Mouse (Mus musculus) spleen, postnatal 14 days (tissue): ENCODE results near the gene Cers2.

ENCODE experiments used
- DNase-seq, 2 experiments: peaks; one replicate each; pipeline ENCODE4 v3.0.0; 2021 to 2022; ENCODE audit warnings: low spot score in 2 of 2

The Cers2 gene

DNA sequence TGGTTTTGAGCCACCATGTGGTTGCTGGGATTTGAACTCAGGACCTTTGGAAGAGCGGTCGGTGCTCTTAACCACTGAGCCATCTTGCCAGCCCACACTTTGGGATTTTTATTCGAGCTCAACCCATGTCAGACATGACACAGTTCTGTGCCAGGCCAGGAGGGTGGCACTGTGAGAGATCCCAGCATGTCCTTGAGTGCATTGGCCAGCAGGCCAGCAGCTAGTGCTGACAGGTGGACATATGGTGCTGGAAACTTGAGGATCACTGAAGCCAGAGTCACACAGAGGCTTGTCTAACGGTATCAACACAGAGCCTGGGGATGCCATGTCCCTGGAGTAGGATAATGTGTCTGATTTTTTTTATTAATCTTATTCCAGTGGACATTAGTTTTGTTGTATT lies 25.2 kb upstream of the Cers2 start:
- DNase-seq, result no peak

DNA sequence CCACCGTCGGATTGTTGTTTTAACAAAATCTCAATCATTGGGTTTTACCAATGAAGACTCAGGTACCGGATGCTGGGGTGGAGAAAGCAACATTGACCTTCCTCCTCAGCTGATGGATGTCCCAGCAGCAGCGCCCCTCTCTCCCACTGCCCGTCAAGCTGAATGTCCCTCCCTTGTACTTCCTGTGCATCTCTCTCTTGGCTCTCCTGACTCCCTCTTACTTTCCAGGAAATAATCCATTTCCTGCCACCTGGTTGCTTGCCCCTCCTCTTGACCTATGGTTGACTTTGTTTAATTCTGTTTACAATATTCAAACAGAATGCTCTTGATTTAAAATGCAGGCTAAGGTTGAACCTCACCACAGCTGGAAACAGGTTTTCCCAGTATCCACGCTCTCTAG lies 24.4 kb upstream of the Cers2 start:
- no peak for DNase-seq

DNA sequence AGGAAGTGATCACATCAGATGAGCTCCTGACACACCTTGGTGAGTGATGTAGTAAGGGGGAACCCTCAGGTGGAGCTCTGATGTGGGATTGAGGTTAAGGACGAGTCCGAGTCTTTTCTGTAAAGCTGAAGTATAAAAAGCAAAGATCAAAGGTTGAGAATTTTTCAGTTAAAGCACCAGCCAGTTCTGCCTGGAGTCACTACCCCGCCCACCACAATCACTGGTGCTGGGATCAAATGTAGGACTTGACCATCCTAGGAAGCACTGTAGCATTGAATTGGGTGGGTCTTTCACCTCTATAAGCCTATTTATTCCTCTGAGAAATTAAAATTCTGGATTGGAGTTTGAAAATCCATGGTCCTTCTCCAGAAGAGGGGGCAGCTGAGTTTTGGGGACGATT lies 23.6 kb upstream of the Cers2 start:
- no peak for DNase-seq

DNA sequence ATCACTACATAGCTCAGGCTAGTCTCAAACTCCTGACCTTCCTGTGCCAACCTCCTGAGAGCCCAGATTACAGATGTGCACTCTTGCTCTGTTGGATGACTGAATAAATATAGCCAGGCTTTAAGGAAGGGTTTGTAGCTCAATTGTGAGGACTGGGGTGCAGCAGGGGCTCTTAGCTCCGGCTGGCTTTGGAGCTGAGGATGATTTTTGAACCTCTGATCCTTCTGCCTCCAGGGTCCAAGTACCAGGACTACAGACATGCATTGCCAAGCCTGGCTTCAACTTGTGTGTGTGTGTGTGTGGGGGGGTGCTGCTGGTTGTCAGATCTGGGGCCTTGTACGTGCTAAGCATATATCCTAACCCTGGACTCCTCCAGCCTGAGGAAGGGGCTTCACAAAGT lies 21.7 kb upstream of the Cers2 start:
- DNase-seq, result no peak

DNA sequence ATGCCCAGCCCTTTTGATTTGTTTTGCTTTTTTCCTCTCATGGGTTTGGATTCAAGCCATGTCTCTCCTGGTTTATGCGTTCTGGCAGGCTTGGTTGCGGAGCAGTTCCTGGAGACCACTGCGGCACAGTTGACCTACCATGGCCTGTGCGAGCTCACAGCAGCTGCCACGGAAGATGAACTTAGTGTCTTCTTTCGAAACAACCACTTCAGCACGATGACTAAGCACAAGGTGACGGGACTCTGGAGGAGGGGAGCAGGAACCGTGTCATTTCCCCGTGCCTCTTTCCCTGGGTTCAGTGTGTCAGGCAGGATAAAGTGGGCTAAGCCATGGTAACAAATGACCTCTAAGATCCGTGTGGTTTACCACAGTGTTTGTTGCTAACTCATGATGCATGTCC lies 21.1 kb upstream of the Cers2 start:
- no peak for DNase-seq

DNA sequence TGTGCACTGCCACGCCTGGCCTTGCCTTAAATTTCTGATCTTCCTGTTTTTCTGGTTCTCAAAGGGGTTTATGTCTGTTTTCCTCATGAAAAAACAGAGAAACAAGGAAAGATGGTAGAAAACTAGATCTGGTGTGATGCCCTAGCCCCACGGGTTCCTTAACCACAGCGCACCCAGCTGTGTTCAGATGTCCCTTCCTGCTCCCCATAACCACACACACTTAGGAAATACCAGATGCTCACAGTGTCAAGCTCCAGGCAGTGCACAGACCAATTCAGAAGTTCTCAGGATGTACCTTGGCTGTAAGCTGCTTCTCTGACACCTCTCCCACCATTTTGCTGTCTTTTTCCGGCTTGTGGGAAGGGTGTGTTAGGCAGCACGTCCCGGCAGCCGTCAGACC lies 20.3 kb upstream of the Cers2 start:
- no peak for DNase-seq

DNA sequence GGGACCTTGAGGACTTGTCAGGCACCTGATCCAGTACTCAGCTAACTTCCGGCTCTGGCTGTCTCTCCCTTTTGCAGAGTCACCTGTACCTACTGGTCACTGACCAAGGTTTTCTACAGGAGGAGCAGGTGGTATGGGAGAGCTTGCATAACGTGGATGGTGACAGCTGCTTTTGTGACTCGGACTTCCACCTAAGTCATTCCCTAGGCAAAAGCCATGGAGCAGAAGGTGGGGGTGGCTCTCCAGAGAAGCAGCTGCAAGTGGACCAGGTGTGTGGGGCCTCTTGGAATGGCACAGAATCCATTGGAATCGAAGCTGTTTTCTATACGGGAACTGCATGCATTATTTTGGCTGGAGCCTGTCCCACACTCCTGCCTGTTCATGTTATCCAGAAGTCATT lies 19.9 kb upstream of the Cers2 start:
- no peak for DNase-seq

DNA sequence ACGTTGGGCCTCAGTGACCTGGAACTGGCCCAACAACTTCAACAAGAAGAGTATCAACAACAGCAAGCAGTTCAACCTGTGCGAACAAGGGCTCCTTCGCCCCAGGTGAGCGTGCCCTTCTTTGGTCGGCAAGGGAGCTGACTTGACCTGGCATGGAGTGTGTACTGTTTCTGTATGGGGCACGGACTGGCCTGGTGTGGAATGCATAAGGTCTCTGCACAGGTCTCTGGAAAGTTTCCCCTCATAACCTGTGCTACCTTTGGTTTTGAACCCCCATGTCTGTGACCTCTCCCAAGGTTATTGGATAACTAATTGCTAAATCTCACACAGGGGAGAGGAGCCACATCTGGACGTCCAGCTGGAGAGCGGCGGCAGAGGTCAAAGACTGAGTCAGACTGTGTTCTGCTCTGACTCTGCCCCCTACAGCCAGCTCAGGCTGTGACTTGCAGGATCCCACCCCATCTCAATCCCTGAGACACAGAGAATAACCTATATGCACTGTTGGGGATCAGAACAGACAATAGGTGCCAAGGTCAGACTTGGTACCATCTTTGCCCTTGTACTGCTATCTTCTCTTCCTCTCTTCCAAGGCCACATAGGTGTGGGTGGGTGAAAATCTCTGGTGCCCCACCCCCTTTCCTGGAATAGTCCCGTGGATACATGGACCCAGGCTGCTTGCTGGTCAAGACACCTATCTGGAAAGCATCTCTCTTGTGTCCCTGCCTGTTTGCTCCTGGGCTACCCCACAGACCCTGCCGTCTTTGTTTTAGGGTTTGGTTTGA lies 19.1 kb upstream of the Cers2 start:
- no peak for DNase-seq

DNA sequence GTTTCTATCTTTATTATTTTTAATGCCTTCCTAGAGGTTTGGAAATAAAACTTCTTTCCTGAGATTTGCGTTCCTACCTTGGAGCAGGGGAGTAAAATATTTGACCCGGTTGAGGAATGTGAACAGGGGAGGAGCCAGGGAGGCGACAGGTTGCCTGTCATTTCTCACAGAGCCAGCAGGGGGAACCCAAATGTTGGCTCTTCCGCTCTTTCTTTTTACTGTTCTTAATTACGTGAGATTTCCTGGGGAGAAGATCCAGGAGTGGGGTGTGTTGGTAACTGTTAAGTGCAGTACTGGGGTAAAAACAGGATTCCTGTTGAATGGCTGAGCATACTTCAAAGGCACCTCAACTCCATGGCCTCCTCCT lies 18.5 kb upstream of the Cers2 start:
- DNase-seq, result peak in 1 of 2 experiments; percentile 45

DNA sequence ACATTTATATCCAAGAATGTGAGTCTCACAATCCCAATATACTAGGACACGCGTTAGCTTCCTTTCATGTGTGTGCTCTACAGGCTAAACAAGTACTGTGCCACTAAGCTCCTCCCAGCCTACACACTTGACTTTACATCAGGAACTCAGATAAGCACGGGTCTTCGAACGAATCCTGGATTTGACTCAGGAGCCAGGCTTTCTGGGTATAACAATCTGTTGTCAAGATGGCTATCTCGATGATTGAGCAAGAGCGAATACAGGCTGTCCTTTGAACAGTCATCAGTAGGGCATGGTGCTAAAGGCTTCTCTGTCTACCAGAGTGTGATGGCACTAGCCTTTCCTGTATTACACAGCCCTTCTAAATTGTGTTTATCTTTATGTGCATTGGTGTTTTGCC lies 16.6 kb upstream of the Cers2 start:
- DNase-seq, result no peak

DNA sequence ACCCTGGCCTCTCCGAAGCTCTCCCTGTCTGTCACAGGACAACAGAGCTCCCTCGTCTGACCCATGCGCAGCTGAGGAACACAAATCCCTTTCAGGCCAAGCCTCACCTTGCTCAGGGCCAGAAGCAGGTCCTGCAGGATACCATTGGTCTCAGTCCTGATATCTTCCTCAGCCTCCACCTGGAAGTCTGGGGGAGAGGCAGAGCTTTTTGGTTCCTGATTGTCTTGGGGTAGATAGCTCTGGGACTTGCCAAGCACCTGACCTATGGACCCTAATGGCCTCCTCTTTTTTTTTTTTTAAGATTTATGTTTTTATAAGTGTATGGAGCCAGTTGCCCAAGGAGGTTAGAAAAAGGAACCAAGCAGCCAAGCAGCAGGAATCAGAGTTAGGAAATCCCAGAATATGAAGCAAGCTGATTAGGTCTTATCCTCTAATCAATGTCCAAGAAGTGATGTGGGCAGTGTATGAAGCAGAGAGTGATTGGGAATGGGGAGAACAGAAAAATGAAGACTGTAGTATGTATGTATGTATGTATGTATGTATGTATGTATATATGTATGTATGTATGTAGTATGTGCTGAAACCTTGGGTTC lies 13.3 kb upstream of the Cers2 start:
- DNase-seq, result no peak

DNA sequence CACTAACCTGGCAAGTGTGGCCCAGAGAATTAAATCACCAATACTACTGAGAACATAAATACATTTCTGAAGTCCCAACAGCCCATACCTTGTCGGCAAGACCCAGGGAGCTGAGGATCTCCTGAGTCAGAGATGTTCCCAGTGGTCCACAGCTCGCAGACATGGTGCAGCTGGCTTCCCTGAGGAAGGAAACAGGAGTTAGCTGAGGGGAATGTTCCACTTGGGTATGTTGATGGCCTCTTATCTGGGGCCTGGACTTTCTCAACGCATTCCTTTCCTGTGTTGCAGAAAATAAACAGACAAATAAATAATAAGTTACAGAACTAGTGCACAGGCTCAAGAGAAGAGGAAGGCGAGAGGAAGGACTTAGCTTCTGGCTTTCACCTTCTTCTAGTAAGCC lies 8.3 kb upstream of the Cers2 start:
- DNase-seq, result no peak

DNA sequence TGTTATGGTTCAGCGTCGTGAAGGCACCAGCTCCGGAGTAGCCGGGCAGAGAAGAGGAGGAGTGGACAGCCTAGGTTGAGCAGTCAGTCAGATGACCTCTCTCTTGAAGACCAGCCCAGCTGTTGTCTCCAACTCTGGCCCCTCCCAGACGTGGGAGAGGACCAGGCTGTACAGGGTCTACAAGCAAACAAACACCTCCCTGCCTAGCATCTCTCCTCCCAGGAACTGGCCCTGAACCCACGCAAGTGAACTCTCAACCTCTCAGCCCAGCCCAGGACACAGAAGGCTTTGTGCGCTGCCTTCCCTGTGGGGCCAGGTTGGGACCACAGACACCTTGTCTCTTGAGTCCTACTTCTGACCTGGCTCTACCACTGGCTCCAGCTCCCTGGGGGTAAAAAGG lies 7.5 kb upstream of the Cers2 start, which contains the start of gene Anxa9:
Anxa9 (minus strand) TSS at position 77 of the 400 bp plus-strand sequence.
- DNase-seq, result no peak

DNA sequence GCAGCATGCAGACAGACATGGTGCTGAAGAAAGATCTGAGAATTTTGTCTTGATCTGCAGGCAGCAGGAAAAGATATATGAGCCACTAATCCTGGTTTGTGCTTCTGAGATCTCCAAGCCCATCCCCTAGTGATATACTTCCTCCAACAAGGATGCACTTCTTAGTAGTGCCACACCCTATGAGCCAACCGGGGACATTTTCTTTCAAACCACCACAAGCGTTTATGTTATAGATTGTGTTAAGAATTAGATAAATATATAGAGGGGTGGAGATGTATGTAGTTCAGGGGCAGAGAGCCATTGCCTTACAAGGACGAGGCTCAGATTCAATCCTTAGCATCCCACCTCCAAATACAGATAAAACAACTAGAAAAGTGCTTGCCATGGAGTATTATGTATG lies 4.1 kb upstream of the Cers2 start:
- no peak for DNase-seq

DNA sequence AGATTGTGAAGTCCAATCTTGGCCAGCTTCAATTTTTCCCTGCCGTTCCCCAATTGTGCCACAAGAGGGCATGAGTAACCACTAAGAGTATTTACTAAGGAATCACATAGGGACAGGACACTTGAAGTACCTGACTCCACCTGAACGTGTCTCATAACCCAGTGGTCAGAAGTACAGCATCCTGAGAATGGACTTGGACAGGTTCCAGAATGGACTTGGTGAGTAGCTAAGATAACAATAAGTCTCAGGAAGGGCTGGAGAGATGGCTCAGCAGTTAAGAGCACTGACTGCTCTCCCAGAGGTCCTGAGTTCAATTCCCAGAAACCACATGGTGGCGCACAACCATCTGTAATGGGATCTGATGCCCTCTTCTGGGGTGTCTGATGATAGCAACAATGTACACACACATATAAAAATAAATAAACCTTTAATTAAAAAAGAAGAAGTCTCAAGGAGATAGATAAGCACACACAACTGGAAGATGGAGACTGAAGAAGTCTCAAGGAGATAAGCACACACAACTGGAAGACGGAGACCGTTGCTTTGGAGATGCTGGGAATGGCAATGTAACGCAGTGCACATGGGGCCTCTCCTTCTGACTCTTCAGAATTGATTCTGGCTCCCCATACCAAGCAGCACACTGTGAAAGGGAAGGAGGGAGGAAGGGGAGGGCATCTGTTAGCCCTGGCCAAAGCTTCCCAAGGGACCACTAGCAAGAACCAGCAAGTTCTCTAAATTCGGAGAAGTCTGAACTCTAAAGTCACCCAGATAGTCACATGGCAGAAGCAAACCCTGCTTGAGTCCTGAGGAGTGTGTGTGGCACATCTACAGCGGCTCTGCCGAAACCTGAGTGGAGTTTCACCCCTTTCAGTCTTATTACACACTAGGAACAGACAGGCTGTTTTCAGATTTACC lies 3.4 kb upstream of the Cers2 start:
- peak; percentile 52 to 64 for DNase-seq

DNA sequence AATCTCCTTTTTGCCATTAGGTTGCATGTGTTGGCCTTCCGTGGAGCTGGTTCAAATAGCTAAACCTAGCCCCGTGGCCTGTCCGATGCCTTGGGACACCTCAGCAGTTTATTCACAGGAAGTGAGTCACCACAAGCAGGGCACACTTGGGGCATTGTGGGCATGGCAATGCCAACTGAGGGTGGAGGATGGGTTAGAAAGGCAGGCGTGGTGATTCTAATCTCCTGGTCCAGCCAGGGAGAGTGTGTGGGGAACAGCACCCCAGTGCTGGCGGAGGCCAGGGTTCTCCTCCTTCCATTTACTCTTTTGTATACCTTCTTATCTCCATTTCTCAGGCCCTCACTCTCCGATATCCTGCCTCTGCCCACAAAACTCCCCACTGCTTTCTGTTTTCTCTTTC lies 2.0 kb upstream of the Cers2 start:
- DNase-seq, result peak in 1 of 2 experiments; percentile 28

DNA sequence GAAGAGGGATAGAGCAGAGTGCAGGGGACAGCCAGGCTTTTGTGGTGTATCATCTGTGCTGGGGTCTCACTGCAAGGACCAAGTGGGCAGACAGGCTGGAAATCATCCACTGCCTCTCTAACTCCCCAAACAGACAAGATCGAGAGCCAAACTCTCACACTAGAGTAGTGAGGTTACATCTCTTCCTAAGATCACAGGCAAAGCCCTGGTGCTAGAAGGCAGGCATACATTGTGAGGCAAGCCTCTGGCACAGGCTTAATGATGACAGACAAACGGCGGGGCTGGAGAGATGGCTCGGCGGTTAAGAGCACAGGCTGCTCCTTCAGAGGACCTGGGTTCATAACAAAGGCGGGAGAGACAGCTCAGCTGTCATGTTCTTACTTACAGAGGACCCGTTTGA lies 1.1 kb upstream of the Cers2 start:
- DNase-seq, result no peak

DNA sequence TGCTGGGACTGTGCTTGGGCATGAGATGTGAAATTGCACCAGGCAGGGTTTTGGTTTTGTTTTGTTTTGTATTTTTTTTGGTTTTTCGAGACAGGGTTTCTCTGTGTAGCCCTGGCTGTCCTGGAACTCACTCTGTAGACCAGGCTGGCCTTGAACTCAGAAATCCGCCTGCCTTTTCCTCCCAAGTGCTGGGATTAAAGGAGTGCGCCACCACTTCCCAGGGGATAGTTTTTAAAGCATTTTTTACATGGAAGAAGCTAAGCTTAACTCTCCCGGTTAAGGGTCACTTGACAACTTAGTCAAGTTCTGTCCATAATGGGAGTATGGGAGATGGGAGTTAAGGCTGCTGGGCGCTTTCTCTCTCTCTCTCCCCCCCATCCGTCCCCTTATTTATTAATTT lies 516 bp upstream of the Cers2 start:
- DNase-seq, result no peak

DNA sequence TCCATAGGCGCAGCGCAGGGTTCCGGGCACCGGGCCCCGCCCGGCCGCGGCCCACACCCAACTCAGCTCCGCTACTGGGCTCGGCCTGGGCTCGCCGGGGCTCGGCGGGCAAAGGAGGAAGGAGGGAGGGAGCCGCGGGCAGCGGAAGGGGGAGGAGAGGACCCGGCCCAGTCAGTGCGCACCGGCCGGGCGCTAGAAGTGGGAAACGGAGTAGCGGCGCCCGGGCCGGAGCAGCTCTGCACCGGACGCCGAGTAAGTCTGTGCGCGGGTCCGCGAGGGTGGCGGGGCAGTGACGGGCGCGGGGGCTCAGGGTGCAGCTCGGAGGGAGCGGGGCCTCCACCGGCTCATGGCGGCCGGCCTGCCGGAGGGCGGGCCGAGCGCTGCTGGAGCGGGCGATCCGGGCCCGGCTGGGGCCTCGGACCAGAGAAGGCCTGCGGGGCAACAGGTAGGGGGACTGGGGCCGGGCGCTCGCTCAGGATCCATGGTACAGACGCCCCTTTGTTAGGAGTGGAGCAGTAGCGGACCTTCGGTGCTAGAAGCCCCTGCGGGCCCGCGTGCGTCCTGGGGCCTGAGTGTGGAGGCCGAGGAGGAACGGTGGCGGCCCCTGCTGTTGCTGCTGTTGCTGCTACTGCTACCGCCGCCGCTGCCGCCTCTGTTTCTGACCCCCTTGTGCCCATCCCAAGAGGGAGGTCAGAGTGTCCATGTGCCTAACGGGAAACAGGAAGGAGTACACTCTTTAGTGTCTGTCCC lies 678 bp downstream of the Cers2 start:
- DNase-seq, result peak; percentile 91 to 93

DNA sequence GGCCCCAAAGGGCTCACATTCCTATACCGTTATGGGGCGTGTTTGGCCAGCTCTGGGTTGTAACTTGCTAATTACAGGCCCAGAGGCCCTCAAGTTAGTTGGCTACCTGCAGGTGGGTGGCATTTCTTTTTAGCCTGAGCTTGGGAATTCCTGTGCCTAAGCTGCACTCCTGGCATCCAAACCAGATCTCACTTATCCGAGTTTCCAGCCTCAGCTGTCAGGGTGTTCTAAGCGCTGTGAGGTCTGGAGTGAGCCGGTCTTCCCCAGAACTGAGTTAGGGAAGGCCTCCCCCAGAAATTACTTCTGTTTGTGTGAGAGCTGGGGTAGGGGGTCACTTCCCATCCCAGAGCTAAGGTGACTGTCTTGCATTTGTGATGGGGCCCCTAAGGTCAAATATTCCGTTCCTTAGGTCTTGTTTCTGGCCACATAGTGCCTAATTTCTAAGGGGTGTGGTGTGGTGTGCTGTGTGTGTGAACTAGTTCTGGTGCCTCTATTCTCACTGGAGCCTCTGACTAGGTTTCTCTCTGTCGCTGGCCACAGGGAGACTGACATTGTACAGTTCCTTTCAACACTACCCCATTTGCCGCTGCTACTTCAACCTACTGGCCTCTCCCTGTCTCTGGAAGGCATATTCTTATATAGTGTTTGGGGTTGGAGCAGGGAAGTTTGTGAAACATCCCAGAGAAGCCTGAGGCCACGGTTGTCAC lies 1.4 kb downstream of the Cers2 start:
- DNase-seq, result no peak

DNA sequence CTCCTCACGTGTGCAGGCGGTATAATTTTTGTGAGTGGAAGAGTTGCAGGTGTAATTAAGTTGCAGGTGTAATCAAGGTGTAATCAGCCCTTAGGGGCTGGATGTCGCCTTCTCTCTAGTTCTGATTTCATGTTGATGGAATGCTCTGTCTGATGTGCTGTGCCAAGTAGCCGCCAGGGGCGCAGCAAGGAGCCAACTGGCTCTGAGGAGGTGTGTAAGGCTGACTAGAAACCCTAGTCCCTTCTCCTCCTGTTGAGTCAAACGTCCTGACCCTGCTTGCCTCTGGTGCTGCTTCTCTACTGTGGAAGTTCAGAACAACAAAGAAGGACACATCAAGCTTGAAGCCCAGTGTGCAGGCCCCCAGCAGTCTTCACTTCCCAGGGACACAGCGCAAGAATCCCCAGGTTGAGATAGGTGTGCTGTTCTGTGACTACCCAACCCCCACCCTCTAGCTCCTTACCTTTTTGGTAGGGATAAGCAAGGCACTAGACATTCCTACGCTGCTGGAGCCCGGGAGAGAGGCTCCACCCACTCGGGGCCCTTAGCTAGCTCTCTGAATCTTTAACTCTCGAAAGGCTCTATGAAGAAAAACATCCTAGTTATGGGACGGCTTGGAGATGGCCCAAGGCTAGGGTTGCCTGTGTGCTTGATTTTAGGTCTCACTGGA lies 3.0 kb downstream of the Cers2 start:
- peak; percentile 32 to 65 for DNase-seq
